Mouse (Mus musculus): Measurements from ENCODE around the gene Slc26a8. TPM values are rescaled to one million over a fixed set of nuclear protein-coding genes. Genes with fewer than 3 reads are reported as not detected.

Gene Slc26a8
- total RNA-seq, 2 experiments from 2014 or later: 0.38 to 0.50 TPM

DNA sequence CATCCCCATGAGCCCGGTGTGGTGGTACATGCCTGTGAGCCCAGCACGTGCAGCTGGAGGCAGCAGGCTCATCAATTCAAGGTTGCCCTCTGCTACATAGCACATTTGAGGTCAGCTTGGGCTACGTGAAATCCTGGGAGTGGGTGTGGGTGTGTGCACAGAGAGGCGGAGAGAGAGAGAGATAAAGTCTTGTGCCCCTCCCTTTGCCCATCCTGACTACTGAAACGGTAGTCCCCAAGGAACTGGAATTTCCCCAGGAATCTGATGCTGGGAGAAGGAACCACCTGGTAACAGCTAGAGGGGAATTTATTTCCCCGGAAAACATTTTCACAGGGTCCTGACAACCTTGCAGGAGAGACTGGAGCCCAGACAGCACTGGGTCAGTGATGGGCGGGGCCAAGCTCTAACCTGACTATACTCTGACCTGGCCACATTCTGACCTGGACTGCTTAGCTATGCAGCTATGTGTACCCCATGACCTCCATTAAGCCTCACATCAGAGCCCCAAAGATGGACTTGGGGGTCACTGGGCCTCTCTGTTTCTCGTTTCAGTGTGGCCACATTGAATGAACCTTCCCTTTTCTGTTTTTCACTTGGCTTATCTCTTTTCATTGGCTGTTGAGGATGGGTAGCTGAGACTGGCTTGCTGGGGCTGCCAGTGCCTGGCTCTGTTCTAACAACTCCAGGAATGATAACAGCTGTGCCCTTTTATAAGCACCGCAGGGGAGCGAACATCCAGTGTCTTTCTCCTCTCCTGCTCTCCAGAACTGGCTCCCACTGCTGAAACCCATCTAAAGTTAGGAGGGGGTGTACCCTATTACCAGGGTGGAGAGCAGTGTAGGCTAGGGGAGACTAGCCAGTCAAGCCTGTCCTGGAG, 61.5 kb downstream of the Slc26a8 start:
- no peak for TF ChIP-seq CTCF (IDR thresholded peaks at IDR 0.05)
- intact Hi-C loops (cut with DNase I): no loop called here
- Histone ChIP-seq H3K27ac (no peak overlapping the region), H3K4me3 (no peak overlapping the region)
- no peak for DNase-seq

- TF ChIP-seq CTCF (IDR thresholded peaks at IDR 0.05): no peak
- DNase-seq: no peak
- intact Hi-C loops (cut with DNase I): no loop called here
- Histone ChIP-seq H3K27ac (no peak overlapping the region), H3K4me3 (no peak overlapping the region)
Measured at GRCm38 (mm10) chr17:28626937-28627336, 63.1 kb downstream of the Slc26a8 start.

- TF ChIP-seq CTCF (IDR thresholded peaks at IDR 0.05): no peak
- no peak overlapping the region for H3K4me3 ChIP-seq
- no peak for DNase-seq
- intact Hi-C loops (cut with DNase I): no loop called here
- H3K27ac ChIP-seq: no peak overlapping the region
Measured at GRCm38 (mm10) chr17:28625327-28625726, 64.7 kb downstream of the Slc26a8 start.

DNA sequence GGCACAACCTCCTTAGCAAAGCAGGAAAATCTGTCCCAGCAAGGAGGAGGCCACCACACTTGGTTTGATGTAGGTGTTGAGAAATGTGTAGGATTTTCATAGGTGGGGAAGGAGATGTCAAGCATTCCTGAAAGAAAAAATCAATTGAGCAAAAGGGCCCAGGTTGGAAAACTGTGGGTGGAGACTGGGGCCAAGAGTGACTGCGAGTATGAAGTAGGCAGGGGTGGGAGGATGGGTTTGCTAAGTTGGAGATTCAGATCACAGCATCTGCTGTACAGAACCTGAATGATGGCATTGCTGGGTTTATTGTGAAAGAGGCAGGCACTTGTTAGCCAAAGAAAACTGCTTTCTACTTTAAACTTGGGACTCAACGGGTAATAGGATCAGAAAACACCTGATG, 65.2 kb downstream of the Slc26a8 start:
- DNase-seq: no peak
- Histone ChIP-seq H3K4me3 (no peak overlapping the region), H3K27ac (no peak overlapping the region)
- TF ChIP-seq CTCF (IDR thresholded peaks at IDR 0.05): no peak
- intact Hi-C loops (cut with DNase I): no loop called here

DNA sequence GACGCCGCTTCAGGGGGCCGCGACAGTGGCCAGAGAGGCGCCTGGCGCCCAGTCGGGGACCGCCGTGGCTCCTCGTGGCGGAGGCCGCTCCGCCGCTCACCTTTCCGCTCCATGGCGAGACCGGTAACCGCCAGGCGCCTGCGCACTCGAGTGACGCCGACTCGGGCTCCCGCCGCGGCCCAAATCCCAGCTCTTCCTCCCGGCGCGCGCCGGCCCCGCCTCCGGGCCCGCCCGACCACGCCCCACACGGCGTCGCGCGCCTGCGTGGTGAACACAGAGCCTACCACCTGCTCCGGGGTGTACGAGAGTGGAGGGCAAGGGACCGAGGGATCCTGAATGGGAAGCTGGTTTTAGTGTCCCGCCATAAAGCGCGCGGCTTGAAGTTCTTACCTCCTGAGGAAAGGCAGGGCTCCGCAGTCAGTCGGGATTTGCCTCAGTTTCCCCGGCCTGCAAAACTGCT, 67.7 kb downstream of the Slc26a8 start, which contains the start of gene Srpk1:
TSS of gene Srpk1 (minus strand) at position 410 of the 460 bp plus-strand sequence.
- peak; percentile 96 for DNase-seq
- TF ChIP-seq CTCF (IDR thresholded peaks at IDR 0.05): no peak
- peak within 1 kb of the TSS; percentile 89 for H3K4me3 ChIP-seq
- intact Hi-C loops (cut with DNase I): no loop called here
- peak within 1 kb of the TSS; percentile 93 for H3K27ac ChIP-seq

DNA sequence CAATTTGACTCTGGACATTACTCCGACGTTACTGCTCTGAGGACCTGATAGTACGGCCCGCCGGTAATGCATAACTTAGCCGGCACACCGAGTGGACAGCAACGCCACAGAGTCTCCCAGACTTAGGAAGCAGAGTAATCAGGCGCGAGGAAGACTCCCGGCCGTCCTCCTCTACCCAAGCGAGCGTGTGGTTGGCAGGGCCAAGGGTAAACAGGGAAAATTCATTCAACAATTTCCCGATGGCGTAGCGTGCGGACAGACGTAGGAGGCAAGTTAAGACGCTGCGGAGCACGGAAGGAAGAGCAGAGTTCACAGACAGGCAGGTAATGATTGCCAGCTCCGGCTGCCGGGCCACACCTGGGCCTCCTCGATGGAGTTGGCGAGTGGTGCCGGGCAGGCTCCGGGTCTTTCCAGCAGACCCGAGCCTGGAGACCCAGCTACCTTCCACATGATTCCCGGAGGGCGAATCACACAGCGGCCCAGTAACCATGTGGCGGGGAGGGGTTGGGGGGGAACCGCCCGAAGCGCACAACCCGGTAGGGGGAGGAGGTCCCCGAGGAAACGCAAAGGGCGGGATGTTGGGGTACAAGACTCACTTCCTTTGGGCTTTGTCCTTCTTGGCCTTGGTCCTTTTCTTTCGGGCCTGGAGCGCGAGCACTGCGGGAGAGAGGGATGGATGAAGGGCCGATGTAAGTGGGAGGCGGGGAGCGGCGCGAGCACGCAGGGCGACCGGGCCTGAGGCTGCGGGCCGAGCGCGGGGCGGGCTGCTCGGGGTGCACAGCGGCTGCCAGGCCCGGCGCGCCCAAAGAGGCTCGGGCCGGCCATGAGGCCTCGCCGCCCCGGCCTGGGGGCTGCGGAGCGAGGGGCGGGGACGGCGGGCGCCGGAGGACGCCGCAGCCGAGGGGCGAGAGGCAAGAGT, 68.4 kb downstream of the Slc26a8 start:
- DNase-seq: peak; percentile 62
- peak overlapping the region; percentile 93 for H3K27ac ChIP-seq
- TF ChIP-seq CTCF (IDR thresholded peaks at IDR 0.05): no peak
- peak overlapping the region; percentile 89 for H3K4me3 ChIP-seq
- intact Hi-C loops (cut with DNase I): no loop called here

DNA sequence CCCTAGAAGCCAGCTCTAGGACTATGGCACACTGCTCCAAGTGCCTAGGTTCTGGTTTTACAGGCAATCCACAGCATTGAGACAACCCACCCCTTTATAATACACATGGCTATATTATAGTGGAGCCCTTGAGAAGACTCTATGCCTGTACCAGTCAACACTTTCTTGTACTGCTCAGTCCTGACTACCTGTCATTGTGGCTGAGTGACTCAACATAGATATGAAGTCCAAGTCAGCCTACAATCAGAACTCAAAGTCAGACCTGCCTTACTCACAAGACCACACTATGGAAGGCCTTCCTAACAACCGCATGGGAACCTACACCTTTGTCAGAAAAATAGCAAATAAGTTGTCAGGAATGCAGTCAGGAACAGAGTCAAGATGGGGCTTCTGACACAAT, 71.3 kb downstream of the Slc26a8 start:
- H3K27ac ChIP-seq: no peak overlapping the region
- no peak for TF ChIP-seq CTCF (IDR thresholded peaks at IDR 0.05)
- DNase-seq: no peak
- H3K4me3 ChIP-seq: no peak overlapping the region
- intact Hi-C loops (cut with DNase I): no loop called here

- no peak for TF ChIP-seq CTCF (IDR thresholded peaks at IDR 0.05)
- intact Hi-C loops (cut with DNase I): no loop called here
- no peak for DNase-seq
- no peak overlapping the region for H3K27ac ChIP-seq
- no peak overlapping the region for H3K4me3 ChIP-seq
Measured at GRCm38 (mm10) chr17:28618124-28618523, 71.9 kb downstream of the Slc26a8 start.

DNA sequence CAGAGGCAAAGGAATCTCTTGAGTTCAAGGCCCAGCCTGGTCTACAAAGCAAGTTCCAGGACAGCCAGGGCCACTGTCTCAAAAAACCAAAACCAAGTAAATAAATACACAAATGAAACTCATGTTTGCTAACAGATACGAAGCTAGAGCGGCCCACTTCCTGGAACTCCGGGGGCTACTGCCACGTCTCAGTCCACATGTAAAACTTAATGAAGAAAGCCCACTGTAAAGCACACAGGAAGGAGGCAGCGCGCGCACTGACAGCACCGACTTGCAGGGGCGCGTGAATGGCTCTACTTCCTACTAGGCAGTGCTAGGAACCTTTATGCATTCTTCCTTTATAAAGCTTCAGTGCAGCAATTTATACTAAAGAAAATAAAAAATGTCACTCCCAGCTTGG, 72.4 kb downstream of the Slc26a8 start:
- no peak overlapping the region for H3K4me3 ChIP-seq
- no peak for DNase-seq
- H3K27ac ChIP-seq: no peak overlapping the region
- no peak for TF ChIP-seq CTCF (IDR thresholded peaks at IDR 0.05)
- intact Hi-C loops (cut with DNase I): no loop called here

GRCm38 (mm10) chr17:28615332-28615731, 74.7 kb downstream of the Slc26a8 start:
- TF ChIP-seq CTCF (IDR thresholded peaks at IDR 0.05): no peak
- no peak overlapping the region for H3K4me3 ChIP-seq
- no peak overlapping the region for H3K27ac ChIP-seq
- DNase-seq: no peak
- intact Hi-C loops (cut with DNase I): no loop called here

GRCm38 (mm10) chr17:28613096-28613495, 76.9 kb downstream of the Slc26a8 start:
- TF ChIP-seq CTCF (IDR thresholded peaks at IDR 0.05): no peak
- no peak for DNase-seq
- intact Hi-C loops (cut with DNase I): no loop called here

GRCm38 (mm10) chr17:28612603-28613002, 77.4 kb downstream of the Slc26a8 start:
- Histone ChIP-seq H3K27ac (no peak overlapping the region), H3K4me3 (no peak overlapping the region)
- TF ChIP-seq CTCF (IDR thresholded peaks at IDR 0.05): no peak
- intact Hi-C loops (cut with DNase I): no loop called here
- DNase-seq: no peak

More at GRCm38 (mm10) chr17:28613096-28613495, 76.9 kb downstream of the Slc26a8 start:
- H3K27ac ChIP-seq: no peak overlapping the region
- no peak overlapping the region for H3K4me3 ChIP-seq

GRCm38 (mm10) chr17:28609543-28609942, 80.5 kb downstream of the Slc26a8 start:
- TF ChIP-seq CTCF (IDR thresholded peaks at IDR 0.05): no peak
- no peak for DNase-seq
- Histone ChIP-seq H3K4me3 (no peak overlapping the region), H3K27ac (no peak overlapping the region)
- intact Hi-C loops (cut with DNase I): no loop called here
